Mouse (Mus musculus): ENCODE measurements around the gene Ckmt1. TPM values are rescaled to one million over a fixed set of nuclear protein-coding genes. Genes with fewer than 3 reads are reported as not detected.
"Not testable (repeated sequence)": the region's sequence is repeated elsewhere in the genome, so short reads cannot be mapped to it uniquely, and the experiment has no call there.

The Ckmt1 gene
- total RNA-seq (2021), result 6.3 and 8.9 TPM in 2 replicates
- long read RNA-seq, partial matches to known transcripts, result 0 of 3 reads
- long read RNA-seq, other reads (novel, unspliced or antisense), result 0 of 3 reads

DNA sequence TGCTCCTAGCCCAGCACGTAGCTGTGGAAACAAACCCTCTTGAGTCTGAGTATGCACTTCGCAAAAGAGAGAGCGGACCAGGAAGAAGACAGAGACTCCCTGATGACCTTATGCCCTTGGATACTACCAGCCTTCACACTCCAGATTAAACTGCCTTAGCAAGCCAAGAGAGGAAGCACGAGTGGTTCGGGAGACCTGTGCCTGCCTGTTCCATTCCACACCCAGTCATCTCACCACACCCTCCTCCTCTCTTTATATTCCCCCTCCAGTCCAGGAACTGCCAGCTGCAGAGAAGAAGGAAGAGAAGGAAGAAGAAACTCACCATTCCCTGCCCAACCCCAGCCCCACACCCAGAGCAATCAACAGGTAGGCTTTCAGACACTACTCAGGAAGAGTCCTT is at the start of gene Ckmt1:
TSS of gene Ckmt1 (plus strand) at position 221 of the 400 bp plus-strand sequence.
- no peak for DNase-seq

DNA sequence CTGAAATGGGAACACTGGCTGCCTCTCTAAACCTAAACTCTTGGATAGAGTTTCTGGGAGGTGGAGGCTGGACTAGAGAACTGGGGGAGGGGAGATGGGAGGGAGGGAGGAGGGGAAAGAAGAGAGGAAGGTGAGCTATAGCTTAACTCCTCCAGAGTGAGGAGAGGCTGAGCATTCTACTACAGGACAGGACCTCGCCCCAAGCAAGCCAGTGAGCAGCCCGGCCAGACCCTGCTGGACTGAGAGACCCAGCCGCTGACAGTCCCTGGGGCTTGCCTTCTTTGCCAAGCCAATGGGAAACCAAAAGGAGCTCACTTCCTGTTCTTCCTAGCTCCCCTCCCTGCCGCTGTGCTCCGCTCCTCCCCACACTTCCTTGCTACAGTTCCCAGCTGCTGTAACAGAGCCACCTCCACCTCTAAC is 48.5 kb upstream of the Ckmt1 start:
- no peak for DNase-seq

GRCm38 (mm10) chr2:121316278-121316677 is 41.2 kb upstream of the Ckmt1 start:
- no peak for DNase-seq

- no peak for DNase-seq
Measured at GRCm38 (mm10) chr2:121323041-121323440, 34.5 kb upstream of the Ckmt1 start.

GRCm38 (mm10) chr2:121323693-121324470 is 33.6 kb upstream of the Ckmt1 start:
- no peak for DNase-seq

DNA sequence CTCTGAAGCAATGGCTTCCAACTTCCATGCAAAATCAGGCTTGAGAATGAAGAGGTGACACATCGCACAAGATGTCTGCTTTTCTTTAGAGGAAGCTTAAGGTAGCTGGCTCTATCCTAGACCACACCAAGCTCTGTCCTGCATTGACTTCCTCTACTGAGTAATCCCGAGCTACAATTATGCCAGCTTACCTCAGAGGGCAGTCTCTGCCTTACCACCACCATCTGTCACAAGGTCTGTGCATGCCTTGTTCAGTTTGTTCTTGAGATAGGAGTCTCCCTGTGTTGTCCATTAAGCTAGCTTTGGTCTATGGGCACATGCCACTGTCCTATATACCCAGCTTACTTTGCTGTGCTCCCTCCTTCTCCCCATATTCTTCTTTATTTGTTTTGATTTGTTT is 28.0 kb upstream of the Ckmt1 start:
- DNase-seq, result no peak

DNA sequence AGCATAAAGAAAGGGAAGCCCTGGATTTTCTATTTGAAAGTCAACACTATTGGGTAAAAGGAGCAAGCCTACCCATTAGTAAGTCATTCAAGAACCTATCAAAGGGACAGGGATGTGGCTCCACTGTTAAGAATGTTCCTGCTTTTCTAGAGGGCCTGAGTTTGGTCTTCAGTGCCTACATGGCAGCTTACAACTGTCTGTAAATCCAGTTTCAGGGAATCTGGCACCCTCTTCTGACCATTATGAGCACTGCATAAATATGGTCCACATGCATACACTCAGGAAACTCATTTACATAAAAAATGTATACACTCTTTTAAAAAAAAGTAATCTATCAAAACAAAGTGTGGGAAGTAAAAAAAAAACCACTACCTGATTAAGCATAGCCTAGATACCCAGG is 18.5 kb upstream of the Ckmt1 start:
- DNase-seq, result no peak

GRCm38 (mm10) chr2:121353156-121353555 is 4.4 kb upstream of the Ckmt1 start:
- no peak for DNase-seq

- DNase-seq, result no peak
Measured at GRCm38 (mm10) chr2:121354378-121354777, 3.1 kb upstream of the Ckmt1 start.

DNA sequence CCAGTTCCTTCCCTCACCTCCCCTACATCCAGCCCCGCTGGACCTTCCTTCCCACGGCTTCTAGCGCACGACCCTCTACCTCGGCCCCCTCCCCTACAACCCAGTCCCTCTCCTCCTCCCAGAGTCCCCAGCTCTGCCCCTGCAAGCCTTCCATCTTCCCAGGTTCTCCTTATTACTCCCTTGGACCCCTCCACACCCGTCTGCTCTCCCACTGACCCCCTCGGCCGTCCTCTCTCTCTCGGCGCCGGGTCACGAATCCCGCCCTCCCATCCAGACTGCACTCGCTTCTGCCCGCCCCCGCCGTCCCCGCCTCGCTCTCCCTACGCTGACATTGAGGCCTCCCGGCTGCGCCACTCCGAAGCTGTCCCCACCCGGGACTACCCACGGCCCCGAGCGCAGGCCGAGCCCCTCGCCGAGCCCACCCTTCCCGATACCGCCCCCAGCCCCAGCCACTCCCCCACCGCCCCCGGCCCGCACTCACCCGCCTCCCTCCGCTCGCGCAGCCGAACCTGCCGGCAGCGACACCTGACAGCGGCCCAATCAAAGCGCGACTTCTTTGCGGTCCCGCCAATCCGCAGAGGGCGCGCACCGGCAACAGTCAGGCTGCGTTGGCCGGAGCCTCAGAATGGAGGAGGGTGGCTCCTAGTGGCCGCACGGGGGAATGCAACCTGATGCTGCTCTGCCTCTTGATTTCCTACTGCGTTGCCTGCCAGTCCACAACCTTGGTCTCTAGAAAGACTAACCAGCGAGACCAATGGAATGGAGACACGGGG is 2.5 kb upstream of the Ckmt1 start, which contains the start of gene Ppip5k1:
TSS of gene Ppip5k1 (minus strand) at position 577 of the 773 bp plus-strand sequence.
- DNase-seq, result peak; percentile 97

- no peak for DNase-seq
Measured at GRCm38 (mm10) chr2:121357961-121358360, 447 bp downstream of the Ckmt1 start.

DNA sequence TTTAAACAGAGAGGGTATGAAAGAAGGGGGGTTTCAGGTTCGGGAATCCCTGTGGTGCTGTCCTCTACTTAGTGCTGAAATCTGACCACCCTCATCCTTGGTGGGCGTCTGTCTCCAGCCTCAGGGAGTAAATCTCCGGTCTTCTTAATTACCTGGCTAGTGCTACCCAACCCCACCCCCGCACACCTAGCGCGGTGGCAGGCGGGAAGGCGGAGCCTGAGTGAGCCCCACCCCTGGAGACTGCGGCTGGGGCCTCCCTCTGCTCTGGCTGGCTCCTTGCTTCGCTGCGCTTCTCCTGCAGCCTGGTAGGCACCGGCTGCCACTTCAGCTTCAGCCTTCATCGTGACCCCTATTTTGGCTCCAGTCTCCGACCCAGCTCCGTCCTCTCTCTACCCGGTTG is 867 bp downstream of the Ckmt1 start:
- peak; percentile 56 for DNase-seq

- no peak for DNase-seq
Measured at GRCm38 (mm10) chr2:121359461-121359860, 1.9 kb downstream of the Ckmt1 start.

DNA sequence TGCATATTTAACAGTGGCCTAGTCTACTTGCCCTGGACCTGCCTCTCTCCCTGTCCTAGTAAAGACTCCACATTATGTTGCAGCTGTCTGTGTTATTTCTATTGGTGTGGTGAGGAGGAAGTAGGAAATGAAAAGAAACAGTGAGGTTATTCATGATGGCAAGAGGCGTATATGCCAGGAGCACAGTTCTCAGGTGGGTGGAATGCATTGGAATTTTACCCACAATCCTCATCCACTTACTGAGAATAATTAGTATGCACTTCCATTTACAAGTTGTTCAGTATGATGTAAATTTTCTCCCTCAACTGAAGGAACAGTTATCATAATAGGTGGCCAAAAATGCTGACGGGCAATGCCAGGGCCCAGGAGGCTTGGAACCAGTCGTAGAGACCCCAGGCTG is 6.1 kb downstream of the Ckmt1 start:
- no peak for DNase-seq

- no peak for DNase-seq
Measured at GRCm38 (mm10) chr2:121368831-121369230, 11.3 kb downstream of the Ckmt1 start.

DNA sequence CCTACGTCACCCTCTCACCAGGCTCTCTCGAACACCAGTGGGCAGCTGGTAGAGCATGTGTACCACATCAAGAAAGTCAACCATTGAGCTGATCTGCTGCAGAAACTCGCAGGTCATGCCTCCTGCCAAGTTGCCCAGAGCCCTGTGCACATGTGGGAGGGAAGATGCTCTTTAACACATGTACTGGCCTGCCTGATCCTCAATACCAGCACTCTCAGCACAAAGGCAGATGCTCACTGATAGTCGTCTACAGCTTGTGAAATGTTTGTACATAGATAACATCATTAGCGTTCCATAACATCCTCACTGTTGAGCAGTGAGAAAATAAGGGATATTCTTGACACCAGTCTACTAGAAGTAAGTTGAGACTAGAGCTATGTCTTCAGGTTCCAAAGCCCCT is 13.4 kb downstream of the Ckmt1 start:
- no peak for DNase-seq

DNA sequence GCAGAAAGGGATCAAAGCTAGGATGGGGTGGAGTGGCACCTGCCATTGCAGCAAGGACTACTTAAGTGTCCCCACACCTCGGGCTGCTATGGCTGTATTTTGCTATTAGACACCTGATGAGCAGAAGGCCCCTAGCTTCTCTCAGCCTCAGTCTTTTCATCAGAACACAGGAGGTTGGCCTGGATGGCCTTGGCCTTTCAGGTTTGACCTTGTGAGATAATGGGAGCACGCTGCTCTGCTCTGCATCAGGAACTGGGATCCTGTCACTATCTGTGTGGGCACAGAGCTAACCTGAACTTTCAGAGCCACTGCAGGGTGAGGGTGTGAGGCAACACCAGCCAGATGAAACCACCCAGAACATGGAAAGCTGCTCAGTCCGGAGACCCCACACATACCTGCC is 14.8 kb downstream of the Ckmt1 start:
- no peak for DNase-seq

DNA sequence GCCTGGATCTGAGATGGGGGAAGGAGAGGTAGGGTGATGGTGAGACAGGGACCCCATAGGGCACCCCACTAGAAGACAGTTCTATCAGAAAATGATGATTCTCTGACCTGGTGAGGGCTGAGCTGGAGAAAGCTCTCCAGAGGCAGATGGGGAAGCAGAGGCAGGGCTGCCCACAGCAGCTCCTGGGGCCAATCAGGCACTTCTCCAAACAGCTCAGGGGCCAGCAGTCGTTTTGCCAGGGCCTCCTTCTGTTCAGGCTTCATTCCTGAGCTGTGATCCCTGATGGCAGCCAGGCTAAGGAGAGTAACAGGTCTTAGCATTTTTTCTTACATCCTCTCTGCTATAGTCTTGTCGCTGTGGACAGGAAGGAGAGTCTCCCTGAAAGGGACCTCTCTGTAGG is 17.3 kb downstream of the Ckmt1 start:
- DNase-seq, result no peak

DNA sequence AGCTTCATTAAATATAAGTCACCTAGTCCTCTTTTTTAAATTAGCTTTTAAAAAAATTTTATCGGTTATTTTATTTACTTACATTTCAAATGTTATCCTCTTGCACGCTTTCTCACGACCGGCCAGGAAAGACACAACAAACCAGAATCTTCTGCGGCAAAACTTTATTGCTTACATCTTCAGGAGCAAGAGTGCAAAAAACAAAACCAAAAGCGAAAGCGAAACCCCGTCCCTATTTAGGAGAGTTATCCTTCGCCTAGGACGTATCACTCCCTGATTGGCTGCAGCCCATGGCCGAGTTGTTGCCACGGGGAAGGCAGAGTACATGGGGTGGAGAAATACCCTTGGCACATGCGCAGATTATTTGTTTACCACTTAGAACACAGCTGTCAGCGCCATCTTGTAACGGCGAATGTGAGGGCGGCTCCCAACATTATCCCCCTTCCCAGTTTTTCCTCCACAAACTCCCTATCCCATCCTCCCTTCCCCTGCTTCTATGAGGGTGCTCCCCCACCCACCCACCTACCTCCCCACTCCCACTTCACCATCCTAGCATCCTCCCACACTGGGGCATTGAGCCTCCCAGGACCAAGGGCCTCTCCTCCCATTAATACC is 29.6 kb downstream of the Ckmt1 start, which contains the start of gene Strc:
TSS of gene Strc (minus strand) at position 208 of the 615 bp plus-strand sequence.
- not testable (repeated sequence) for DNase-seq

DNA sequence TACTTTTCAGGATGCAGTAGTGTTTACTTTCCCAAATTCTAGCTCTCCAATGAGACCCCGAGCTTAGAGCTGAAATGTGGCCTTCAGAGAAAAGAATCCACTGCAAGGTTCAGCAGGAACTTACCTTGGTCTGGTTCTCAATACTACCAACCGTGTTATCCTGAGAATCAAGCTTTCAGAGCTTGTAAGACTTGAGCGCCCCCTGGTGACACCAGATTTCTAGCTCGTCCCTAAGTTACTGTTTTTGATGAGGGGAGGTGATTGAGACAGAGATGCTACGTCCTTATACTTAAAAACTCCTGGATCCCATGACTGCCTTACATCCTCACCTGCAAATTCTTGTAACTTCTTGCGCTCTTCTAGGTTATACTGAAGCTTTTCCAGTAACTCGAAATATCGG is 39.1 kb downstream of the Ckmt1 start:
- peak; percentile 88 for DNase-seq

- DNase-seq, result no peak
Measured at GRCm38 (mm10) chr2:121403296-121403695, 45.8 kb downstream of the Ckmt1 start.

GRCm38 (mm10) chr2:121408160-121408559 is 50.6 kb downstream of the Ckmt1 start:
- peak; percentile 51 for DNase-seq
